Mouse (Mus musculus): Measurements from ENCODE around the gene Lrrc28. TPM values are rescaled to one million over a fixed set of nuclear protein-coding genes. Genes with fewer than 3 reads are reported as not detected.

Gene Lrrc28
- total and polyA plus RNA-seq, 2 experiments from 2014 or later = 22.6 to 48.5 TPM

DNA sequence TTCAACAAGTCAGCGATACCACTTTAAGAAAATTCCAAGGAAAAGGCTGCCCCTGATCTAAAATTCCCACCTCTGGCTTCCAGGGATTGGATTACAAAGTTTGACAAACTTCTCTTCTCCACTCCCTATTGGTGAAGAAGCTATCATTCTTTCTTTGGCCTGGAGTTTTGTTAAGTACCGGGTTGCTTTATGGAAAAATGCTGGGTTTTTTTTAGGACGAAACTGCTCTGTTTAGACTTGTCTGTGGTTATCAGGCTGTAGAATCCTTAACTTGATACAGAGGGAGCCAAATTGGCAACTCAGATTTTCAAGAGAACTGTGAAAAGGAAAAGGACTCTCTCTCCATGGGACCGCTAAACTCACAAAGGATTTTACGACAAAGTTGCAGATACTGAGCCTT lies 2.2 kb upstream of the Lrrc28 start, which contains the start of gene Ttc23:
TSS of gene Ttc23 (plus strand) at position 134 of the 400 bp plus-strand sequence.
- peak; percentile 76 for DNase-seq (ENCODE audit: low spot score)
- H3K27me3 ChIP-seq (ENCODE audit: insufficient read depth, low read length) = no peaks in the 10 kb centered on the region
- H3K27ac ChIP-seq = no peak within 1 kb of the TSS
- no peaks in the 10 kb centered on the region for H3K36me3 ChIP-seq (ENCODE audit: insufficient read depth, low read length)
- H3K9me3 ChIP-seq (ENCODE audit: low read length) = no peaks in the 10 kb centered on the region
- WGBS = 2% methylated on average over 5 of the region's 5 CpGs
- ATAC-seq = no peak
- no peak for TF ChIP-seq CTCF (IDR thresholded peaks at IDR 0.05; ENCODE audit: low read depth)
- H3K4me1 ChIP-seq (ENCODE audit: insufficient read depth, low read length) = peaks cover 6% of the 10 kb centered on the region; the same call in 1 of the 2 replicates
- H3K9ac ChIP-seq (replicated peaks; ENCODE audit: low read length) = peak within 1 kb of the TSS; percentile 71
- H3K4me2 ChIP-seq (ENCODE audit: low read depth, low read length) = peak within 1 kb of the TSS; percentile 62
- peak within 1 kb of the TSS; percentile 75 for H3K4me3 ChIP-seq (ENCODE audit: low read length)

DNA sequence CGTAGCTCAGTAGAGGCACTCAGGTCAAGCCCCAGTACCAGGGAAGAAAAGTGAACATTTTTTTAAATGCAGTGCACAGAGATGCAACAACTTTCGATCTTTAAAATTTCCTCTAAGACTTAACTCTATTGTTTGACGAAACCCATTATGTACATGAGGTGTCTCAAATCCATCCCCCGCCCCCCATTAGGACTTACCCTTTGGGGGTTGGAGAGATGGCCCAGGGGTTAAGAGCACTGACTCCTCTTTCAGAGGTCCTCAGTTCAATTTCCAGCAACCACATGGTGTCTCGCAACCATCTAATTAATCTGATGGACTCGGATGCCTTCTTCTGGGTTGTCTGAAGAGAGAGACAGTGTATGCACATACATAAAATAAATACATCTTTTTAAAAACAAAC lies 1.1 kb upstream of the Lrrc28 start:
- no peak for ATAC-seq
- Histone ChIP-seq H3K36me3 (ENCODE audit: insufficient read depth, low read length) (no peaks in the 10 kb centered on the region), H3K27ac (peak overlapping the region; percentile 91; the same call in 1 of the 2 replicates), H3K9me3 (ENCODE audit: low read length) (no peaks in the 10 kb centered on the region), H3K27me3 (ENCODE audit: insufficient read depth, low read length) (no peaks in the 10 kb centered on the region), H3K4me1 (ENCODE audit: insufficient read depth, low read length) (peaks cover 6% of the 10 kb centered on the region; the same call in 1 of the 2 replicates), H3K4me3 (ENCODE audit: low read length) (peak overlapping the region; percentile 75), H3K4me2 (ENCODE audit: low read depth, low read length) (peak overlapping the region; percentile 62), H3K9ac (replicated peaks; ENCODE audit: low read length) (peak overlapping the region; percentile 71)
- no peak for TF ChIP-seq CTCF (IDR thresholded peaks at IDR 0.05; ENCODE audit: low read depth)
- 2% methylated on average over 6 of the region's 6 CpGs for WGBS
- peak; percentile 18 for DNase-seq (ENCODE audit: low spot score)

DNA sequence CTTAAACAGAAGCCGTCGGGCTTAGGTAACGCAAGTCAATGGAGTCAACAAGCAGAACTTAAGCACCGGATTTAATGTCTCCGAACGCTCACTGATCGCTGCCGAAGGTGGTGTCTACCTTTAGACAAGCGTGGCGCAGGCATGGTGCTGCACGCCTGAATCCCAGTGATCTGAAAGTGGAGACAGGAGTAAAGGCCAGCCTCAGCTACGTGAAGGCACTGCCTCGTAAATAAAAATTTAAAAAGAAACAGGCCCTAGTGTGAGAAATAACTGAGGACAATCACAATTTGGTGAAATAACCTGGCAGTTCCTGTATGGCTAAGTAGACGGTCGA lies 580 bp upstream of the Lrrc28 start:
- H3K27ac ChIP-seq = peak overlapping the region; percentile 91
- TF ChIP-seq CTCF (IDR thresholded peaks at IDR 0.05; ENCODE audit: low read depth) = 0 out of 2 replicates have a peak, but pooled peaks have one; percentile 6
- H3K9me3 ChIP-seq (ENCODE audit: low read length) = no peaks in the 10 kb centered on the region
- DNase-seq (ENCODE audit: low spot score) = no peak
- peaks cover under 1% of the 10 kb centered on the region; the same call in 1 of the 2 replicates for H3K36me3 ChIP-seq (ENCODE audit: insufficient read depth, low read length)
- no peak for ATAC-seq
- peak overlapping the region; percentile 75 for H3K4me3 ChIP-seq (ENCODE audit: low read length)
- H3K4me2 ChIP-seq (ENCODE audit: low read depth, low read length) = peak overlapping the region; percentile 62
- peaks cover 6% of the 10 kb centered on the region; the same call in 1 of the 2 replicates for H3K4me1 ChIP-seq (ENCODE audit: insufficient read depth, low read length)
- whole genome bisulfite sequencing = under 1% methylated on average over 15 of the region's 15 CpGs
- peak overlapping the region; percentile 71 for H3K9ac ChIP-seq (replicated peaks; ENCODE audit: low read length)
- H3K27me3 ChIP-seq (ENCODE audit: insufficient read depth, low read length) = no peaks in the 10 kb centered on the region

DNA sequence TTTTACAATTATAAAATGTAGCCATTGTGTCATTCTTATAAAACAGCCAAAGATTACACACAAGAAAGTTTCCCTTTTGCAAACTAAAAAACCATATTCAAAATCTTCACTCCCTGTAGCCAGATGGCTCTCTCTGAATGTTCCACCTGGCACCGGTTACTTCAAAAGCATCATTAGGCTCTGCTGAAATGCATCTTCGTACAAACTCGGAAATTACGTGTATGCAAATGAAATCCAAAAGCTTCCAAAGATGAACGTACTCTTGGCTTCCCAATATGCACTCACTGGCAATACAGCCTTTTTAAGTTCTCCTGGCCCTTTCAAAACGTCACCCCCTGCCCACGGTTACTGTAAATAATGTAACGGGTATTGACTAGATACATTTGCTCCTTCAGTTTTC lies 777 bp downstream of the Lrrc28 start:
- 29% methylated on average over 8 of the region's 8 CpGs for WGBS
- peaks cover 6% of the 10 kb centered on the region; the same call in 1 of the 2 replicates for H3K4me1 ChIP-seq (ENCODE audit: insufficient read depth, low read length)
- TF ChIP-seq CTCF (IDR thresholded peaks at IDR 0.05; ENCODE audit: low read depth) = no peak
- H3K9ac ChIP-seq (replicated peaks; ENCODE audit: low read length) = peak overlapping the region; percentile 71
- ATAC-seq = no peak
- H3K4me3 ChIP-seq (ENCODE audit: low read length) = peak overlapping the region; percentile 75
- H3K4me2 ChIP-seq (ENCODE audit: low read depth, low read length) = peak overlapping the region; percentile 65
- DNase-seq (ENCODE audit: low spot score) = no peak
- peaks cover 5% of the 10 kb centered on the region; the same call in 1 of the 2 replicates for H3K36me3 ChIP-seq (ENCODE audit: insufficient read depth, low read length)
- H3K9me3 ChIP-seq (ENCODE audit: low read length) = no peaks in the 10 kb centered on the region
- H3K27ac ChIP-seq = no peak overlapping the region; the same call in 1 of the 2 replicates
- no peaks in the 10 kb centered on the region for H3K27me3 ChIP-seq (ENCODE audit: insufficient read depth, low read length)

DNA sequence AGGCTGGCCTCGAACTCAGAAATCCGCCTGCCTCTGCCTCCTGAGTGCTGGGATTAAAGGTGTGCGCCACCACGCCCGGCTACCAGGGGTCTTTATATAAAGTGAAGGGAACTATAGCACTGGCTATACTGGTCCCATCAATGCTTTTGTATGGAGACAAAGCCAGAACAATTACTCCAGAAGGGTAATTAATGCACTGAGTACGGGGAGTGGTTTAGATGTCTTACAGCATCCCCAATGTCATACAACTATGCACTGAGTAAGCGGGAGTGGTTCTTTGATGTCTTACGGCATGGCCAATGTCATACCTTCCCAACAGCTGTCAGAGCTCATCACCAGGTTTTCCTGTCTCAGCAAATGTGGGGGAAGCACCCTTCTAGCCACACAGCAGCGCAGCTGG lies 2.1 kb downstream of the Lrrc28 start:
- Histone ChIP-seq H3K9ac (replicated peaks; ENCODE audit: low read length) (no peak overlapping the region), H3K4me1 (ENCODE audit: insufficient read depth, low read length) (peaks cover 6% of the 10 kb centered on the region; the same call in 1 of the 2 replicates), H3K27me3 (ENCODE audit: insufficient read depth, low read length) (no peaks in the 10 kb centered on the region), H3K9me3 (ENCODE audit: low read length) (no peaks in the 10 kb centered on the region), H3K4me3 (ENCODE audit: low read length) (no peak overlapping the region), H3K4me2 (ENCODE audit: low read depth, low read length) (no peak overlapping the region), H3K27ac (no peak overlapping the region), H3K36me3 (ENCODE audit: insufficient read depth, low read length) (peaks cover 5% of the 10 kb centered on the region; the same call in 1 of the 2 replicates)
- TF ChIP-seq CTCF (IDR thresholded peaks at IDR 0.05; ENCODE audit: low read depth) = no peak
- 95% methylated on average over 9 of the region's 9 CpGs for WGBS
- ATAC-seq = no peak
- no peak for DNase-seq (ENCODE audit: low spot score)

DNA sequence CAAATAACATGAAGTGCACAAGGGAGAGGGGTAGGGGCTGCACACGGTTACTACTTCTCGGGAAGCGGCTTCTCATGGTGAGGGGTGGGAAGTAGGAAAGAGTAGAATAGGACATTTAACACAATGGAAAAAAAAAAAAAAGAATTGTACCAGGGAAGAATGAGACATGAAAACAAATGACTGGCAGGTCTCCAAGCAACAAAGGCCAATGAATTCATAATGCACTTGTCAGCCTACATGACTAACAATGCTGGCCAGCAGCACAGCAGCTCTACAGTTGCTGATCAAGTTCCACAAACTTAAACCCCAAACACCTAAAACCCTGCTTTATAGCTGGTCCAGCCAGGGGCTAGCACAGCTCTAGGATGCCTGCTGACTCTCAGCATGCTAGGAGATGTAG lies 6.1 kb downstream of the Lrrc28 start:
- DNase-seq (ENCODE audit: low spot score) (no peak), ATAC-seq (no peak)
- 31% methylated on average over 3 of the region's 3 CpGs for WGBS
- no peak overlapping the region for H3K4me2 ChIP-seq (ENCODE audit: low read depth, low read length)
- no peak overlapping the region for H3K4me3 ChIP-seq (ENCODE audit: low read length)
- H3K4me1 ChIP-seq (ENCODE audit: insufficient read depth, low read length) = no peaks in the 10 kb centered on the region
- H3K9me3 ChIP-seq (ENCODE audit: low read length) = no peaks in the 10 kb centered on the region
- H3K27ac ChIP-seq = no peak overlapping the region
- H3K36me3 ChIP-seq (ENCODE audit: insufficient read depth, low read length) = peaks cover 5% of the 10 kb centered on the region; the same call in 1 of the 2 replicates
- TF ChIP-seq CTCF (IDR thresholded peaks at IDR 0.05; ENCODE audit: low read depth) = no peak
- no peak overlapping the region for H3K9ac ChIP-seq (replicated peaks; ENCODE audit: low read length)
- no peaks in the 10 kb centered on the region for H3K27me3 ChIP-seq (ENCODE audit: insufficient read depth, low read length)

DNA sequence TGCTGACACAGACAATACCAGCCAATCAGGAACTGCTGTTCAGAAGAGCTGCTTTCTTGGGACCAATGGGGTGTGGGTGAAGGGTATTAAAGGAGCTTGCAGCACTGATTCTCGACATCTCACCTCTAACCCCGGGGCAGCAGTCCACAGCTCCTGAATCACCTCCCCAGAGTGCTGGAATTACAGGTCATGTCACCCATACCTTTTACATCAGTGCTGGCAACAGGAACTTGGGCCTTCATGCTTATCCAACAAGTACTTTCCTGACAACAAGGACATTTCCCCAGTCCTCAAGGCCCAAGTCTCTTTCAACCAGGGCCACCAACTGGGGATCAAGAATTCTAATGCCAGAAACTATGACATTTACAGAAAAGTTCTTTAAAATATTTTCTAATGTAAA lies 8.9 kb downstream of the Lrrc28 start:
- TF ChIP-seq CTCF (IDR thresholded peaks at IDR 0.05; ENCODE audit: low read depth) = no peak
- no peak overlapping the region for H3K27ac ChIP-seq
- no peak for DNase-seq (ENCODE audit: low spot score)
- no peaks in the 10 kb centered on the region for H3K9me3 ChIP-seq (ENCODE audit: low read length)
- WGBS = 82% methylated on average over 2 of the region's 2 CpGs
- no peak for ATAC-seq
- H3K4me3 ChIP-seq (ENCODE audit: low read length) = no peak overlapping the region
- no peak overlapping the region for H3K9ac ChIP-seq (replicated peaks; ENCODE audit: low read length)
- peaks cover 5% of the 10 kb centered on the region; the same call in 1 of the 2 replicates for H3K36me3 ChIP-seq (ENCODE audit: insufficient read depth, low read length)
- no peak overlapping the region for H3K4me2 ChIP-seq (ENCODE audit: low read depth, low read length)
- H3K27me3 ChIP-seq (ENCODE audit: insufficient read depth, low read length) = no peaks in the 10 kb centered on the region
- H3K4me1 ChIP-seq (ENCODE audit: insufficient read depth, low read length) = no peaks in the 10 kb centered on the region

All from hindbrain, postnatal 0 days (tissue).